Mouse (Mus musculus) neural tube, embryonic 14.5 days (tissue): ENCODE data around the gene Gm14459. TPM values are rescaled to one million over a fixed set of nuclear protein-coding genes. Genes with fewer than 3 reads are reported as not detected.
"Not testable (repeated sequence)": the region's sequence is repeated elsewhere in the genome, so short reads cannot be mapped to it uniquely, and the experiment has no call there.

Experiments used
- ATAC-seq: fragments of 200-750 bp; cut with Nextera tagmentation; 2 replicates; pipeline ENCODE4 v1.8.0; 2017; ENCODE audit warnings: low read depth, mild to moderate bottlenecking, moderate TSS enrichment, moderate library complexity
- H3K27ac ChIP-seq: fragments of 300-500 bp; sonication (generic); 2 replicates; pipeline ENCODE4 v1.5.1; 2014; ENCODE audit warnings: low read depth, mild to moderate bottlenecking, control low read depth, low read length, moderate library complexity, mixed read lengths
- H3K27me3 ChIP-seq: fragments of 300-500 bp; sonication (generic); 2 replicates; pipeline ENCODE4 v1.6.1; 2014; ENCODE audit warnings: low read length; ENCODE audit not compliant: control insufficient read depth, insufficient read depth
- H3K36me3 ChIP-seq: fragments of 300-500 bp; sonication (generic); 2 replicates; pipeline ENCODE4 v1.6.1; 2014; ENCODE audit warnings: low read length, mixed read lengths; ENCODE audit not compliant: control insufficient read depth, insufficient read depth
- H3K4me1 ChIP-seq: fragments of 300-500 bp; sonication (generic); 2 replicates; pipeline ENCODE4 v1.6.1; 2014; ENCODE audit warnings: low read length; ENCODE audit not compliant: control insufficient read depth, insufficient read depth
- H3K4me2 ChIP-seq: fragments of 300-500 bp; sonication (generic); 2 replicates; pipeline ENCODE4 v1.6.1; 2014; ENCODE audit warnings: mild to moderate bottlenecking, low read depth, low read length, control low read depth
- H3K4me3 ChIP-seq: fragments of 300-500 bp; sonication (generic); 2 replicates; pipeline ENCODE4 v1.5.1; 2014; ENCODE audit warnings: low read depth, low read length, control low read depth, mixed read lengths
- H3K9ac ChIP-seq: fragments of 300-500 bp; sonication (generic); replicated peaks from 2 replicates; pipeline ENCODE4 v1.6.1; 2014; ENCODE audit warnings: low read depth, mild to moderate bottlenecking, control low read depth, low read length, mixed read lengths
- H3K9me3 ChIP-seq: fragments of 300-500 bp; sonication (generic); 2 replicates; pipeline ENCODE4 v1.6.1; 2016; ENCODE audit warnings: low read length; ENCODE audit not compliant: control insufficient read depth
- WGBS: fragments of 180-500 bp; shearing (Covaris S2); extraction: QIAGEN DNeasy Blood & Tissue Kit; methylation state at CpG from one replicate; pipeline ENCODE4 v1.1.7; 2014; 5-methylcytosine and 5-hydroxymethylcytosine counted together
- polyA plus RNA-seq: library from polyadenylated mRNA; unstranded; fragments of >200 nt; fragmentation: Nextera tagmentation; extraction: Ambion mirVana; gene quantifications from 2 replicates; pipeline ENCODE4 v1.2.1, GENCODE M21; 2014

Gene Gm14459
- polyA plus RNA-seq, result not detected in 2 replicates

DNA sequence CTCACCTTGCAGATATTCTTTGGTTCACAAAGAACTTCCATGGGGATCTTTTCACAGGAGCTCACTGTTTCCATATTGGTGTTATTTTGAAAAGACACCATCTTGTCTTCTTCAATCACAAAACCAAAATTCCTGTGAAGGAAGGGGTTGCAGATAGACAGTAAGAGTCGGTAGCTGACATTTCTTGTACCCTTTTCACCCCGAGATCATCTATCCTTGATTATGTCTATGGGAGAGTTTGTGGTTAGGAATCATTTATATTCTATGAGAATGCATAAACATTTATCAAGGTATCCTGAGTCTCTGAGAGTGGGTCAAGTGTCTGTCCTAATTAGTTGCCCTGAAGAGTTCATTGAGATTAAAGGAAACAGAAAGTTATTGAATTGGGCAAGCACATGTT lies at the start of gene Gm14459:
Gene Gm14459 (minus strand): TSS at position 101 of the 400 bp plus-strand sequence.
- H3K27me3 ChIP-seq, result no peaks in the 10 kb centered on the region
- no peak within 1 kb of the TSS for H3K4me3 ChIP-seq
- H3K9ac ChIP-seq, result no peak within 1 kb of the TSS
- H3K36me3 ChIP-seq, result no peaks in the 10 kb centered on the region
- H3K27ac ChIP-seq, result no peak within 1 kb of the TSS
- no peaks in the 10 kb centered on the region for H3K4me1 ChIP-seq
- no peaks in the 10 kb centered on the region for H3K9me3 ChIP-seq
- no peak for ATAC-seq
- no peak within 1 kb of the TSS for H3K4me2 ChIP-seq
- 85% methylated on average over 2 of the region's 2 CpGs for WGBS

GRCm38 (mm10) chrX:8548155-8548554 lies 23.4 kb upstream of the Gm14459 start, which contains the start of gene Ssxb6:
Gene Ssxb6, minus strand, starts transcription at chrX:8548255.
- WGBS, result 70% methylated on average over 4 of the region's 4 CpGs
- H3K9me3 ChIP-seq, result not testable (repeated sequence)

More at GRCm38 (mm10) chrX:8548155-8548554, 23.4 kb upstream of the Gm14459 start, which contains the start of gene Ssxb6:
- not testable (repeated sequence) for H3K27me3 ChIP-seq, H3K4me3 ChIP-seq, ATAC-seq, H3K36me3 ChIP-seq, H3K4me2 ChIP-seq, H3K9ac ChIP-seq, H3K4me1 ChIP-seq, H3K27ac ChIP-seq

Other genes with a start within 250 kb of the Gm14459 start
- not detected in 2 replicates for gene Ssxb10, start 197.5 kb downstream of the Gm14459 start, polyA plus RNA-seq
- gene Ssxb9, start 158.0 kb downstream of the Gm14459 start, polyA plus RNA-seq, result not detected in 2 replicates
- not detected in 2 replicates for gene Ssxb1, start 111.6 kb downstream of the Gm14459 start, polyA plus RNA-seq
- gene Ssxb2, start 63.2 kb downstream of the Gm14459 start, polyA plus RNA-seq, result not detected in 2 replicates
- gene Ssxb6, start 23.3 kb upstream of the Gm14459 start, polyA plus RNA-seq, result not detected in 2 replicates
- not detected in 2 replicates for gene Ssxb3, start 66.9 kb upstream of the Gm14459 start, polyA plus RNA-seq
- not detected in 2 replicates for gene Ssxb8, start 165.9 kb upstream of the Gm14459 start, polyA plus RNA-seq
- gene Ssx9, start 223.5 kb upstream of the Gm14459 start, polyA plus RNA-seq, result not detected in 2 replicates